Mouse (Mus musculus): Measurements from ENCODE around the gene Tnf. TPM values are rescaled to one million over a fixed set of nuclear protein-coding genes. Genes with fewer than 3 reads are reported as not detected.

Tnf gene
- polyA plus RNA-seq (2015; fragmentation: Nextera tagmentation; extraction: Ambion mirVana), result 0.09 and 0.28 TPM in 2 replicates

DNA sequence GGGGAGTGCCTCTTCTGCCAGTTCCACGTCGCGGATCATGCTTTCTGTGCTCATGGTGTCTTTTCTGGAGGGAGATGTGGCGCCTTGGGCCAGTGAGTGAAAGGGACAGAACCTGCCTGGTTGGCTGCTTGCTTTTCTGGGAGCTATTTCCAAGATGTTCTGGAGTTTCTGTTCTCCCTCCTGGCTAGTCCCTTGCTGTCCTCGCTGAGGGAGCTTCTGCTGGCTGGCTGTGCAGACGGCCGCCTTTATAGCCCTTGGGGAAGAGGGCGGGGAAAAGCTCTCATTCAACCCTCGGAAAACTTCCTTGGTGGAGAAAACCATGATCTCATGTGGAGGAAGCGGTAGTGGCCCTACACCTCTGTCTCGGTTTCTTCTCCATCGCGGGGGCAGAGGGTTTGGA, at the start of gene Tnf:
Gene Tnf, minus strand, starts transcription at position 221 of the 400 bp plus-strand sequence.
- H3K27ac ChIP-seq (replicated peaks), result no peak within 1 kb of the TSS
- ATAC-seq (ENCODE audit: low FRiP score), result no peak
- H3K36me3 ChIP-seq, result no peaks in the 10 kb centered on the region
- no peaks in the 10 kb centered on the region for H3K9me3 ChIP-seq (replicated peaks)
- no peak within 1 kb of the TSS for H3K4me2 ChIP-seq
- WGBS, result 37% methylated on average over 13 of the region's 13 CpGs
- no peak within 1 kb of the TSS for H3K9ac ChIP-seq (replicated peaks)
- H3K4me1 ChIP-seq, result no peaks in the 10 kb centered on the region
- no peak within 1 kb of the TSS for H3K4me3 ChIP-seq (replicated peaks)
- H3K27me3 ChIP-seq (replicated peaks), result peaks cover 35% of the 10 kb centered on the region

DNA sequence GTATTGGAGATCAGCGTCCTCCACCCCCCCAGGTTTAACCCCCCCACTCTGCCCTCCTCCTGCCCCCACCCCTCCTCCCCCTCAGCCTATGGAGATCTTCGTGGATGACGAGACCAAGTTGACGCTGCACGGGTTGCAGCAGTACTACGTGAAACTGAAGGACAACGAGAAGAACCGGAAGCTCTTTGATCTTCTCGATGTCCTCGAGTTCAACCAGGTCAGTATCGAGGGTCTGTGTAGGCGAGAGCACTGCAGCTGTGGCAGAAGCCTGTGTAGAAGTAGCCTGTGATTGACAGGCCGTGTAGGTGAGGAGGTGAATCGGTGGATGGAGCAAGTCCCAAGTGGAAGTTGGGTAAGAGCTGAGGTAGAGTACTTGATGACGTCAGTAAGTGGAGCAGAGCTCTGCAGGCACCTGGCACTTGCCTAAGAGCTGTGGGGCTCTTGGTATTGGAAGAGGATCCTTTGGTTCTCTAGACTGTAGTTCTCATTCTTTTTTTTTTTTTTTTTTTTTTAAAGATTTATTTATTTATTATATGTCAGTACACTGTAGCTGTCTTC, 49.4 kb upstream of the Tnf start:
- WGBS, result 85% methylated on average over 15 of the region's 15 CpGs
- no peaks in the 10 kb centered on the region for H3K9me3 ChIP-seq (replicated peaks)
- H3K27ac ChIP-seq (replicated peaks), result no peak overlapping the region
- H3K9ac ChIP-seq (replicated peaks), result no peak overlapping the region
- peaks cover 14% of the 10 kb centered on the region for H3K4me1 ChIP-seq
- peaks cover 81% of the 10 kb centered on the region for H3K36me3 ChIP-seq
- H3K27me3 ChIP-seq (replicated peaks), result no peaks in the 10 kb centered on the region
- no peak for ATAC-seq (ENCODE audit: low FRiP score)
- no peak overlapping the region for H3K4me2 ChIP-seq
- no peak overlapping the region for H3K4me3 ChIP-seq (replicated peaks)

DNA sequence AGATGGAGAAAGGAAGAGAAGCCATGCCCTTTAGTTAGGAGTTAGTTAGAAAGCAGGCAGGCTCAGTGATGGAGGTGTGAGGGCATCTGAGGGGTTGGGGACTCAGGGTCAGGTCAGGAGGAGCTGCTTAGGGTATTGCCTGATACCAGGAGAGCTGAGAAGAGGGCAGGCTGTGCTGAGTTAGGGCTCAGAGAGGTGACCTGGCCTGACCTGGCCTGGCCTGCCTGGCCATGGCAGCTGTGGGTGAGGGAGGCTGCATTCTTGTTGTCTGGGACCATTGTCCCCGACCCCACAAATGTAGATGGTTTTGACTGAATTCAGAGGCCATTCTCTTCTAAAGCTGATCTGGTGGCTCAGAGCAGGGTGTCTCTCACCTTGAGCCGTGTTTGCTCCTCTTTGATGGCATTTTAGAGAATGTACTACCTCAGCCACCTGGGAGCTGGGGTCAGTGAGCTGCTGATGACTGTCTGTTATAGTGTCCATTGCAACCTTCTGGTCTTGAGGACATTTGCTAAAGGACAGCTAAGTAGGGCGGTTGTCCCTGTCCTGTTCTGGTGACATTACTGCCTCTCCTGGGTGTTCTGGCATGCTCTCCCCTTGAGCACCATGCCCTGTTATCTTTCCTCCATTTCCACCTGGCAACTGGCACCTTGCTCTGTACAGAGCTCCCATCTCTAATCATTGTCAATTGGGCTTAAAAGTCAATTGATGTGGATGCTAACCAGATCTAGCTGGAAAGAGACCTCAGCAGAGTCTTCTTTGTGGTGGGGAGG, 48.7 kb upstream of the Tnf start:
- no peak overlapping the region for H3K9ac ChIP-seq (replicated peaks)
- no peak overlapping the region for H3K4me3 ChIP-seq (replicated peaks)
- H3K27ac ChIP-seq (replicated peaks), result no peak overlapping the region
- no peak for ATAC-seq (ENCODE audit: low FRiP score)
- H3K36me3 ChIP-seq, result peaks cover 88% of the 10 kb centered on the region
- H3K4me1 ChIP-seq, result peaks cover 21% of the 10 kb centered on the region
- WGBS, result 93% methylated on average over 3 of the region's 3 CpGs
- H3K27me3 ChIP-seq (replicated peaks), result no peaks in the 10 kb centered on the region
- H3K4me2 ChIP-seq, result no peak overlapping the region
- no peaks in the 10 kb centered on the region for H3K9me3 ChIP-seq (replicated peaks)

DNA sequence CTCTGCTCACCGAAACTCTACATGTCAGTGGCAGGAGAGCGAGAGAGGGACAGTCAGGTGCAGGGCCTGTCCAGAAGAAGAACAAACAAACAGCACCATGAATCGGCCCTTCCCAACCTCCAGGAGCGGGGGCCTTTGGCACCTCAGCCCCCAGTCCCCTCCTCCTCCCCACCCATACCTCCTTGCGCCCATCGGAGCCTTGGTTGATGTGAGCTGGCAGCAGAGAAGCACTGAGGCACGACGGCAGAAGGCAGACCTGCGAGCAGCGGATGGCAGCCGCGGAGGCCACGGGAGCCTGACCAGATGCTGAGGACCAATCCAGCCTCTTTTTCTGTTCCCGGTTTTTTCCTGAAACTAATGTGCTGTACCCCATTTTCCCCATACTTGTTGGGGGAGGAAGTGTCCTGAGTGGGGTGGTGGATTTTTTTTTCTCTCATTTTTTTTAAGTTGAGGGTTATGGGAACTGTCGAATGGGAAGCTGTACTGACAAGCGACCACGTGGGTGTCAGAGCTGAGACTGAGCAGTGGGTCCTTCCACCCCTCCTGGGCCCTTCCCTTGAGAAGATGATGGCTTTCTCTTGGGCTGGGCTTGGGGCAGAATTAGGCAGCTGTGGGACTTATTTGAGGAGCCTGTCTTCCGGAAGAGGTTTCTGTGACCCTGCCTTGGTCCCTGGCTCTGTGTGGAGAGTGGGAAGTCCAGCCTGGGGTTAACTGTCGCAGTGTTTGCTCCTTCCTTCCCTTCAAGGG, 47.8 kb upstream of the Tnf start:
- no peak overlapping the region for H3K9ac ChIP-seq (replicated peaks)
- H3K27me3 ChIP-seq (replicated peaks), result no peaks in the 10 kb centered on the region
- H3K4me3 ChIP-seq (replicated peaks), result no peak overlapping the region
- peaks cover 98% of the 10 kb centered on the region for H3K36me3 ChIP-seq
- no peaks in the 10 kb centered on the region for H3K9me3 ChIP-seq (replicated peaks)
- no peak for ATAC-seq (ENCODE audit: low FRiP score)
- WGBS, result 86% methylated on average over 19 of the region's 19 CpGs
- no peak overlapping the region for H3K27ac ChIP-seq (replicated peaks)
- H3K4me2 ChIP-seq, result no peak overlapping the region
- peaks cover 30% of the 10 kb centered on the region for H3K4me1 ChIP-seq

DNA sequence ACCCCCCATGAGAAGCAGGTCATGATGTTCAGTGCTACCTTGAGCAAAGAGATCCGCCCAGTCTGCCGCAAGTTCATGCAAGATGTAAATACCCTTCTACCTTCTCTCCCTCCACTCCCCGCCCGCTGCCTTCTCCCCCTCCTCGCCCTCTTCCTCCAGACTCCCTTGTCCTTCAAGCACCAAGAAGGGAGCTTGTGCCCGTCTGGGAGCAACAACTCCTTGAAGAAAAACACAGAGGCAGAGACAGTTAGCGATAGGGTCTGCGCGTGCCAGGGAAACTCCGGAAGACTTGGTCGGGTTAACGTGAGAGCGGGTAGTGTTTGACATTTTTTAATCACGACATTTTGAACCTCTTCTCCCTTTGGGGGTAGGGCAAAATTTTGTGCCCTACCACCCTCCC, 47.2 kb upstream of the Tnf start:
- no peak for ATAC-seq (ENCODE audit: low FRiP score)
- Histone ChIP-seq H3K36me3 (peaks cover 98% of the 10 kb centered on the region), H3K4me3 (replicated peaks) (no peak overlapping the region), H3K9ac (replicated peaks) (no peak overlapping the region), H3K27ac (replicated peaks) (no peak overlapping the region), H3K27me3 (replicated peaks) (no peaks in the 10 kb centered on the region), H3K4me1 (peaks cover 37% of the 10 kb centered on the region), H3K9me3 (replicated peaks) (no peaks in the 10 kb centered on the region), H3K4me2 (no peak overlapping the region)
- 91% methylated on average over 14 of the region's 14 CpGs for WGBS

DNA sequence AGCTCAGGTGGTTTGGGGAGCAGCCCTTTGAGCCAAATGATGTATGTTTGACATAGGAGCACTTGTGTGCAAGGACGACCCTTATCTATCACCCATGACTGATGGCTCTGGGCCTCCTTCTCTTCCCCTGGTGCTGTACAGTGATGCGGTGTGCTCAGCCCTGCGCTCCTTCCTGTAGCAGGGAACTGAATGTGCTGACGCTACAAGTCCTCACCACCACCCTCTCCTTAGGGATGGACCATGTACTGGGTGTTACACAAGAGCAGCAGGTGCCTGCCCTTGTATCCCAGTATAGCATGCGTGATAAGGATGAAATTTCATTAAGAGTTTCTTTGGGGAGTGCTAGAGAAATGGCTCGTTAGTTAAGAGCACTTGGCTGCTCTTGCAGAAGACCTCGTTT, 45.3 kb upstream of the Tnf start:
- H3K4me1 ChIP-seq, result peaks cover 47% of the 10 kb centered on the region
- WGBS, result 74% methylated on average over 7 of the region's 7 CpGs
- no peak overlapping the region for H3K4me3 ChIP-seq (replicated peaks)
- H3K9ac ChIP-seq (replicated peaks), result no peak overlapping the region
- no peak for ATAC-seq (ENCODE audit: low FRiP score)
- H3K27ac ChIP-seq (replicated peaks), result no peak overlapping the region
- H3K4me2 ChIP-seq, result no peak overlapping the region
- H3K9me3 ChIP-seq (replicated peaks), result no peaks in the 10 kb centered on the region
- no peaks in the 10 kb centered on the region for H3K27me3 ChIP-seq (replicated peaks)
- peaks cover 84% of the 10 kb centered on the region for H3K36me3 ChIP-seq

DNA sequence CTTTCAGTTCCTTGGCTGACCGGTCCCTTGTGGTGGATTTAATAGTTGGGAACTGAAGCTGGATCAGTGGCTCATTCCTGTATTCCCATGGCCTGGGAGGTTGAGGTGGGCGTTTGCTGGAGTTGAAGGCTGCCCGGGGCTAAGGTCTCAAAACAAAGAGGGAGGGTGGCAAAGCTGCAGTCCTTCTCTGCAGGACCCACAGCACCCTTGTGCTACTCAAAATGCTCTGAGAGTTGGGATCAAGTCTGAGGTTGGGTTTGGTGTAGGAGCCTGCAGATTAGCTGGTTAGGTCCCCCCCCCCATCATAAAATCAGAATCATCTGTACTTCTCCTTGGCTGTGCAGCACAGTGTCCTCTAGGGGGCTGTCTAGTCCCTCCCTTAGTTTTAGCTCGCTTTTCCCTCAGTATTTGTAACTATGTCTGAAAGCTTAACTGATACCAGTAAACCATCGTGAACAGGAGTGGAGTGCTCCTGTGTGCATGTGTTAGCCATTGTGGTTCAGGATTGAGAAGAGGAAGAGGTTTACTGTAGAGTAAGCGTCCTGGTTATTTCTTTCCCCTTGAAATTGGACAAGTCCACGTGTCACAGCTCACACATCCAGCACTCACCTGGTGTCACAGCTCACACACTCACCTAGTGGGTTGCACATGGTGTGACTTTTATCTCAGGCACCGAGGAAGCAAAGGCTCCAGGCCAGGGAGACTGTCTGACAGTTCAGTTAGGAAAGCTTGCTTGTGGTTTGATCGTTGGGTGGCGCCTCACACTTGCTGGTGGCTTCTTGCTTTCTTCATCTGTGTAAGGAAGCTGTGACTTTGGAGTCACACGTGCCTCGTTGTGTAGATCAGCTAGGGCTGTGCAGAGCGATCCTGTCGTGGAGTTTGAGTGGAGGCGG, 44.2 kb upstream of the Tnf start:
- peak overlapping the region; percentile 91 for H3K4me2 ChIP-seq
- no peaks in the 10 kb centered on the region for H3K27me3 ChIP-seq (replicated peaks)
- WGBS, result 82% methylated on average over 15 of the region's 15 CpGs
- no peak overlapping the region for H3K4me3 ChIP-seq (replicated peaks)
- peaks cover 47% of the 10 kb centered on the region for H3K4me1 ChIP-seq
- H3K9me3 ChIP-seq (replicated peaks), result no peaks in the 10 kb centered on the region
- no peak overlapping the region for H3K27ac ChIP-seq (replicated peaks)
- H3K9ac ChIP-seq (replicated peaks), result 0 out of 2 replicates have a peak overlapping the region, but pooled peaks have one; percentile 8
- H3K36me3 ChIP-seq, result peaks cover 75% of the 10 kb centered on the region
- ATAC-seq (ENCODE audit: low FRiP score), result no peak

DNA sequence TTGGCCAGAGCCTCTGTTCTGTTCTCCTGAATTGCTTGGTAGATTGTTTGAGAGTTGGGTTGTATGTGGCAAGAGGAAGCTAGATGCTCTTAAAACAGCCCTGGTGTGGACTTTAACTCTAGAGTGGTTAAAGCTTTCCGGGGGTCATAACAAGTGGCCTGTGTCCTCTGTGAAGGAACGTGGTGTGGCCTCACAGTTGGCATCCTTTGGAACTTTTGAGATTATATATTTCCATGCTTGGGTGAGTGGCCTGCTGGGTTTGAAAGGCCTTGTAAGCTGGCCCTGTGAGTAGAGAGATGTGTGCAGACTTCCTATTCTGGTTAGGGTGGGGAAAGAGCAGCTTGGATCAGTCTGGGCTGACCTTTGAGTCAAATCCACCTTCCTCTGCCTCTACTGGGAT, 43.2 kb upstream of the Tnf start:
- peaks cover 65% of the 10 kb centered on the region for H3K36me3 ChIP-seq

DNA sequence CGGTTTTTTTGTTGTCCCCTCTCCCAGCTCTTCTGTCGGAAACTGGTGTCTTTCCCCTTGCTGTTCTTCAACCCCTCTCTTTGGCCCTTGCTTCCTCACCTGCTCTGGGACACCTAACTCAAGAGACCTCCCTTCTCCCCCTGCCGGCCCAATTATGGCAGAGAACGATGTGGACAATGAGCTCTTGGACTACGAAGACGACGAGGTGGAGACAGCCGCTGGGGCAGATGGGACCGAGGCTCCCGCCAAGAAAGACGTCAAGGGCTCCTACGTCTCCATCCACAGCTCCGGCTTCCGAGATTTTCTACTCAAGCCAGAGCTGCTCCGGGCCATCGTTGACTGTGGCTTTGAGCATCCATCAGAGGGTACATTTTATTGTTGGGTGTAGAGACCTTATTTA, 41.3 kb upstream of the Tnf start:
- Histone ChIP-seq H3K9me3 (replicated peaks) (no peaks in the 10 kb centered on the region), H3K27ac (replicated peaks) (peak overlapping the region; percentile 96), H3K9ac (replicated peaks) (peak overlapping the region; percentile 81), H3K27me3 (replicated peaks) (no peaks in the 10 kb centered on the region), H3K4me3 (replicated peaks) (peak overlapping the region; percentile 58), H3K4me2 (peak overlapping the region; percentile 91), H3K4me1 (peaks cover 58% of the 10 kb centered on the region), H3K36me3 (peaks cover 46% of the 10 kb centered on the region)
- ATAC-seq (ENCODE audit: low FRiP score), result no peak
- WGBS, result under 1% methylated on average over 16 of the region's 16 CpGs

More for the DNA sequence above, 43.2 kb upstream of the Tnf start:
- no peaks in the 10 kb centered on the region for H3K27me3 ChIP-seq (replicated peaks)
- 0 out of 2 replicates have a peak overlapping the region, but pooled peaks have one; percentile 8 for H3K9ac ChIP-seq (replicated peaks)
- no peak overlapping the region for H3K27ac ChIP-seq (replicated peaks)
- peak overlapping the region; percentile 58 for H3K4me3 ChIP-seq (replicated peaks)
- no peaks in the 10 kb centered on the region for H3K9me3 ChIP-seq (replicated peaks)
- peaks cover 57% of the 10 kb centered on the region for H3K4me1 ChIP-seq
- 78% methylated on average over 2 of the region's 2 CpGs for WGBS
- H3K4me2 ChIP-seq, result peak overlapping the region; percentile 91
- ATAC-seq (ENCODE audit: low FRiP score), result no peak

DNA sequence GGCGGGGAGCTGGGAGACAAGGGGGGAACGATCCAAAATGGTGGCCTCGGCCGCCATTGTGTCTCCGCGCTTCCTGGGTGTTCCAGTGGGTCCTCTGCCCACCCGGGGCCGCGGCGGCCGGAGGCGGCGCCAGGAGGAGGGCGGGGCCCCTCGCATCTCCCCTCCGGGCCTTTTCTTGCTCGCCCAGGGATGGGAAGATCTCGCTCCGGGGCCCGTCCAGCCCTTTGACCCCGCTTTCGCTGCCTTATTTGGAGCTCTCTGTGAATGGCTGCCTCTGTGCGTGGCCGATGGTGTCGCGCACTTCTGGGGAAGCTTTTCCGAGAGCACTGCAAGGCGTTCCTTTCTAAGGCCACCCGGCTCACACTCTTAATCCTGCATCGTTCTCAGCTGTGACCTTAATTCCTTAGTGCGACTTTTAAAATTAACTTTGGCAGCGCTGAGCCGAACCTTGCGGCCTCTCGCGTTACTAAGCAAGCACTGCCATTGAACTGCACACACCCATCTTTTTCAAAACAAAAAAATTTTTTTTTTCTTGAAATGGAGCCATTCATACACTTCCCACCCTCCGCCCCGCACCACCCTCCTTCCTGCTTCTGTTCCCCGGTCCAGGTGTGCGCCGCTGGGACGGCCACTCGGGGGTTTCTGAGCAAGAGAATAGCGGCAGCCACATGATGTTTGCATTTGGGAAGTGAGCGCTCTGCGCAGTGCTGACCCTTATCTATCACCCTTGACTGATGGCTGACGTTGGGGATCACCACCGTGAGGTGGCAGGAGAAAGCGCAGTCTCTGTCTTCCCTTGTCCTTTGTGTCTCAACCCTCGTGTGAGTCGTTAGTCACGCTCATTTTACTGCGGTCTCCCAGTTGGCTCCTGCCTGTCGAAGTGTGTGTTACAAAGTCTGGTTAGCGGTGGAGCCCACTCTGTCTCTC, 40.5 kb upstream of the Tnf start:
- H3K9me3 ChIP-seq (replicated peaks), result no peaks in the 10 kb centered on the region
- H3K9ac ChIP-seq (replicated peaks), result peak overlapping the region; percentile 81
- peak; percentile 43 for ATAC-seq (ENCODE audit: low FRiP score)
- H3K4me2 ChIP-seq, result peak overlapping the region; percentile 91
- under 1% methylated on average over 49 of the region's 55 CpGs for WGBS
- H3K27me3 ChIP-seq (replicated peaks), result no peaks in the 10 kb centered on the region
- H3K27ac ChIP-seq (replicated peaks), result peak overlapping the region; percentile 96
- peak overlapping the region; percentile 58 for H3K4me3 ChIP-seq (replicated peaks)
- H3K4me1 ChIP-seq, result peaks cover 58% of the 10 kb centered on the region
- peaks cover 38% of the 10 kb centered on the region for H3K36me3 ChIP-seq

Measured in neural tube, embryonic 15.5 days (tissue).